Mouse (Mus musculus) midbrain, postnatal 0 days (tissue): Measurements from ENCODE around the gene Gng7. TPM values are rescaled to one million over a fixed set of nuclear protein-coding genes. Genes with fewer than 3 reads are reported as not detected.

Experiments used
- ATAC-seq: fragments of 200-750 bp; cut with Nextera tagmentation; 2 replicates; pipeline ENCODE4 v1.8.0; 2017; ENCODE audit warnings: moderate number of reproducible peaks, mild to moderate bottlenecking, moderate TSS enrichment, moderate library complexity; ENCODE audit not compliant: low FRiP score
- DNase-seq: peaks from one replicate; pipeline ENCODE4 v3.0.0-alpha.2; 2015; ENCODE audit warnings: low spot score
- H3K27ac ChIP-seq: fragments of 300-500 bp; sonication (generic); 2 replicates; pipeline ENCODE4 v1.5.1; 2014; ENCODE audit warnings: low read depth, mild to moderate bottlenecking, low read length, mixed read lengths
- H3K27me3 ChIP-seq: fragments of 300-500 bp; sonication (generic); 2 replicates; pipeline ENCODE4 v1.6.1; 2014; ENCODE audit warnings: low read length, control low read depth, mixed read lengths; ENCODE audit not compliant: insufficient read depth
- H3K36me3 ChIP-seq: fragments of 300-500 bp; sonication (generic); 2 replicates; pipeline ENCODE4 v1.6.1; 2014; ENCODE audit warnings: low read length, control low read depth, mixed read lengths; ENCODE audit not compliant: insufficient read depth
- H3K4me1 ChIP-seq: fragments of 300-500 bp; sonication (generic); 2 replicates; pipeline ENCODE4 v1.6.1; 2014; ENCODE audit warnings: mild to moderate bottlenecking, control low read depth, antibody characterized with exemption, low read length, mixed read lengths; ENCODE audit not compliant: insufficient read depth
- H3K4me2 ChIP-seq: fragments of 300-500 bp; sonication (generic); 2 replicates; pipeline ENCODE4 v1.6.1; 2014; ENCODE audit warnings: low read depth, mild to moderate bottlenecking, low read length, mixed read lengths; ENCODE audit not compliant: poor library complexity, severe bottlenecking
- H3K4me3 ChIP-seq: fragments of 300-500 bp; sonication (generic); 2 replicates; pipeline ENCODE4 v1.5.1; 2014; ENCODE audit warnings: low read depth, mild to moderate bottlenecking, low read length, moderate library complexity
- H3K9ac ChIP-seq: fragments of 300-500 bp; sonication (generic); replicated peaks from 2 replicates; pipeline ENCODE4 v1.6.1; 2014; ENCODE audit warnings: mild to moderate bottlenecking, low read length, moderate library complexity, mixed read lengths; ENCODE audit not compliant: poor library complexity, severe bottlenecking
- H3K9me3 ChIP-seq: fragments of 300-500 bp; sonication (generic); 2 replicates; pipeline ENCODE4 v1.6.1; 2016; ENCODE audit warnings: low read length, control low read depth
- CTCF ChIP-seq: IDR thresholded peaks from 2 replicates; pipeline ENCODE4 v1.5.1; 2016; ENCODE audit warnings: antibody characterized with exemption, mild to moderate bottlenecking
- WGBS: fragments of 180-500 bp; shearing (Covaris S2); extraction: QIAGEN DNeasy Blood & Tissue Kit; methylation state at CpG from one replicate; pipeline ENCODE4 v1.1.7; 2014; 5-methylcytosine and 5-hydroxymethylcytosine counted together
- polyA plus RNA-seq: library from polyadenylated mRNA; unstranded; fragments of >200 nt; fragmentation: Nextera tagmentation; extraction: Ambion mirVana; gene quantifications from 2 replicates; pipeline ENCODE4 v1.2.1, GENCODE M21; 2015
- total RNA-seq: library from RNA; depleted of rRNA; stranded (reverse); fragments of >200 nt; gene quantifications from 2 replicates; pipeline ENCODE4 v1.2.3, GENCODE M21; 2014

Gng7 gene
- total and polyA plus RNA-seq, 2 experiments from 2014 or later, result 29.5 to 40.7 TPM

- Histone ChIP-seq H3K36me3 (no peaks in the 10 kb centered on the region), H3K9ac (0 out of 2 replicates have a peak overlapping the region, but pooled peaks have one; percentile 20), H3K27ac (no peak overlapping the region), H3K27me3 (no peaks in the 10 kb centered on the region), H3K4me1 (no peaks in the 10 kb centered on the region; the same call in 1 of the 2 replicates), H3K4me2 (peak overlapping the region; percentile 36), H3K4me3 (0 out of 2 replicates have a peak overlapping the region, but pooled peaks have one; percentile 12), H3K9me3 (no peaks in the 10 kb centered on the region)
- ATAC-seq (no peak), DNase-seq (peak; percentile 44)
- TF ChIP-seq CTCF, result no peak
- 4% methylated on average over 16 of the region's 16 CpGs for WGBS
These were observed 92.8 kb downstream of the Gng7 start for GRCm38 (mm10) chr10:80921923-80922322.

- under 1% methylated on average over 61 of the region's 61 CpGs for WGBS
- peak; percentile 70 for ATAC-seq
- Histone ChIP-seq H3K27me3 (no peaks in the 10 kb centered on the region), H3K4me3 (peak within 1 kb of the TSS; percentile 87), H3K4me1 (no peaks in the 10 kb centered on the region; the same call in 1 of the 2 replicates), H3K4me2 (peak within 1 kb of the TSS; percentile 81), H3K9ac (peak within 1 kb of the TSS; percentile 80), H3K9me3 (no peaks in the 10 kb centered on the region), H3K27ac (peak within 1 kb of the TSS; percentile 78), H3K36me3 (0 out of 2 replicates have a peak, but pooled peaks cover 5% of the 10 kb centered on the region)
- TF ChIP-seq CTCF, result peak; percentile 27; the same call in 1 of the 2 replicates
- DNase-seq, result peak; percentile 93
These were observed 96.8 kb downstream of the Gng7 start, which contains the start of gene Lmnb2 for GRCm38 (mm10) chr10:80917779-80918434. TSS of gene Lmnb2 (minus strand) at chr10:80918245.

GRCm38 (mm10) chr10:80917336-80917778, 97.4 kb downstream of the Gng7 start:
- TF ChIP-seq CTCF, result no peak
- Histone ChIP-seq H3K9me3 (no peaks in the 10 kb centered on the region), H3K4me3 (peak overlapping the region; percentile 87), H3K4me2 (peak overlapping the region; percentile 81), H3K27ac (peak overlapping the region; percentile 78), H3K4me1 (no peaks in the 10 kb centered on the region; the same call in 1 of the 2 replicates), H3K9ac (peak overlapping the region; percentile 80), H3K27me3 (no peaks in the 10 kb centered on the region), H3K36me3 (0 out of 2 replicates have a peak, but pooled peaks cover 8% of the 10 kb centered on the region)
- ATAC-seq (peak; percentile 42), DNase-seq (peak; percentile 70)
- 3% methylated on average over 13 of the region's 15 CpGs for WGBS

- ATAC-seq (no peak), DNase-seq (no peak)
- H3K4me3 ChIP-seq, result no peak overlapping the region
- H3K9me3 ChIP-seq, result no peaks in the 10 kb centered on the region
- H3K36me3 ChIP-seq, result peaks cover 13% of the 10 kb centered on the region; the same call in 1 of the 2 replicates
- no peaks in the 10 kb centered on the region; the same call in 1 of the 2 replicates for H3K4me1 ChIP-seq
- WGBS, result 91% methylated on average over 4 of the region's 4 CpGs
- no peak for TF ChIP-seq CTCF
- no peak overlapping the region for H3K4me2 ChIP-seq
- H3K27ac ChIP-seq, result no peak overlapping the region
- no peak overlapping the region for H3K9ac ChIP-seq
- no peaks in the 10 kb centered on the region for H3K27me3 ChIP-seq
These were observed 99.0 kb downstream of the Gng7 start for GRCm38 (mm10) chr10:80915736-80916135.

GRCm38 (mm10) chr10:80915260-80915659, 99.5 kb downstream of the Gng7 start:
- Histone ChIP-seq H3K4me1 (no peaks in the 10 kb centered on the region; the same call in 1 of the 2 replicates), H3K27ac (no peak overlapping the region), H3K9ac (no peak overlapping the region), H3K36me3 (peaks cover 15% of the 10 kb centered on the region), H3K9me3 (no peaks in the 10 kb centered on the region), H3K4me3 (no peak overlapping the region), H3K4me2 (no peak overlapping the region), H3K27me3 (no peaks in the 10 kb centered on the region)
- 89% methylated on average over 2 of the region's 2 CpGs for WGBS
- TF ChIP-seq CTCF, result no peak
- ATAC-seq, result no peak
- no peak for DNase-seq

- H3K4me3 ChIP-seq, result no peak overlapping the region
- no peak overlapping the region for H3K4me2 ChIP-seq
- 98% methylated on average over 5 of the region's 5 CpGs for WGBS
- no peak overlapping the region; the same call in 1 of the 2 replicates for H3K9ac ChIP-seq
- no peak for DNase-seq
- H3K27me3 ChIP-seq, result no peaks in the 10 kb centered on the region
- no peak overlapping the region for H3K27ac ChIP-seq
- H3K4me1 ChIP-seq, result no peaks in the 10 kb centered on the region; the same call in 1 of the 2 replicates
- TF ChIP-seq CTCF, result no peak
- peaks cover 25% of the 10 kb centered on the region for H3K36me3 ChIP-seq
- no peaks in the 10 kb centered on the region for H3K9me3 ChIP-seq
- ATAC-seq, result no peak
These were observed 100.5 kb downstream of the Gng7 start for GRCm38 (mm10) chr10:80914253-80914656.
